Mouse (Mus musculus) layer of hippocampus, adult 9-10 months (tissue): Measurements from ENCODE around the gene Hk1.

Experiments
- DNase-seq: peaks from one replicate; pipeline ENCODE4 v3.0.0; 2022; ENCODE audit warnings: low spot score

Gene Hk1

DNA sequence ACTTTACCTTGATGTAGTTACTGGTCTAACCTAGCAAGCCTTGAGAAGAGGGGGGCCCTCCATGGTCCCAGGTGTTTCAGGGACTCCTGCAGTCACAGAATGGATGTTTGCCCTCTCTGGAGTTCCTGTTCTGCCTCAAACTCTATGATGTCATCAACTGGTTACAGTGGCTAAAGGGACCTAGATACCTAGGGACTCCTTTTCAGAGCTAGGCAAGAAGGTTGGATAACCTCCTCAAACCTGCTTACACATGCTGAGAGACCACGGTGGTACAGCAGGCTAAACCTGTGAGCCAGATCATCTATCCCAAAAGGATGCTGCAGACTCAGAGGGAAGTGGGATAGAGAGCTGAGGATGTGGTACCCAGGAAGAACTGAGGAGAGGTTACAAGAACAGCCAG, at the start of gene Hk1:
TSS of gene Hk1 (minus strand) at position 101 of the 400 bp plus-strand sequence.
- no peak for DNase-seq

DNA sequence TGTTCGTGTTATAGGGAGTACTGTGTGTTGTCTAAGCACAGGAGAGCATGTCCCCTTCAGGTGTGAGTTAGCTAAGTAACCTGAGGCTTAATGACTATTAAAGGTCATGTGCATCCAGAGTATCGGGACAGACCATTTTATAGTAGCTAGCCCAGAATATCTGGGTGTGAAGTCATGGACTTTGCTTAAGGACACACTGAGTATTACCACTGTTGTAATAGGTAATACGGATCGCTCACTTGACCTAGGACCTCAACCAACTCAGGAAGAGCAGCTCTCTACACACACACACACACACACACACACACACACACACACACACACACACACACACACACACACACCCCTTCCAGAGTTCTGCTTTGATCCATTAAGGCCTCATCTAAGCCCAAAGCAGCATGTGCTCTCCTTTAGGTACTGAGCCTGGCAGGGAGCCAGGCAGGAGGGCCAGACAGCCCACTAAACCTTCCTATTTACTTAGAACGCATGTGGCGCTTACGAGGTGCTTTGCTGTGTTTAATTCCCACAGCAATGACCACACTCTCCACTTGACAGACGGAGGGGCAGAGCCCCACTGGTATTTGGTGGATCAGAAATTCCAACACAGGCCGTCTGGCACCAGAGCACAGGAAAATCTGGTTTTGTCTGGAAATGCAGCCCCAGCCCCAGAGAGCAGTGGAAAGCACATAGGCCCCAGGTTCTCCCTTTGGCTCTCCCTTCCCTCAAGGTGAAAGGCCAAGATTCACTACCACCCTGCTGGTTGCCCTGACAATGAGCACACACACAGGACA, 45.6 kb upstream of the Hk1 start:
- DNase-seq = no peak

DNA sequence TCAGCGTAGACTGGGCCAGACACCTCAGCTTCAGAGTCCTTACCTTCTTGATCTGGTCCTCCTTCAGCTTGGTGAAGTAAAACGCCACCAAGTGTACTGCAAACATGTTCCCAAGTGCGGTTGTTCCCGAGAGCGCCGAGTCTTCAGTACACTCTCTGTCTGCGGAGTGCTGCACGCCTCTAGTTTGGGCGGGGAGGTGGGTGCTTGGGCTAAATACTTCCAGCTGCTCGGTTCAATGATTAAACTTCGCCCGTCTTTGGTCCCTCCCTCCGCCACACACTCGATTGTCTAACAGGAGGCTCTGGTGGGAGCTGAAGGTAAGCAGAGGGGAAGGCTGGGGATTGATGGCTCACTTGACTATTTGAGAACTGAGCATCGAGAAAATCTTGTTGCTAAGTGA, 42.5 kb upstream of the Hk1 start, which contains the start of gene Hkdc1:
TSS of gene Hkdc1 (minus strand) at position 237 of the 400 bp plus-strand sequence.
- DNase-seq = no peak

DNA sequence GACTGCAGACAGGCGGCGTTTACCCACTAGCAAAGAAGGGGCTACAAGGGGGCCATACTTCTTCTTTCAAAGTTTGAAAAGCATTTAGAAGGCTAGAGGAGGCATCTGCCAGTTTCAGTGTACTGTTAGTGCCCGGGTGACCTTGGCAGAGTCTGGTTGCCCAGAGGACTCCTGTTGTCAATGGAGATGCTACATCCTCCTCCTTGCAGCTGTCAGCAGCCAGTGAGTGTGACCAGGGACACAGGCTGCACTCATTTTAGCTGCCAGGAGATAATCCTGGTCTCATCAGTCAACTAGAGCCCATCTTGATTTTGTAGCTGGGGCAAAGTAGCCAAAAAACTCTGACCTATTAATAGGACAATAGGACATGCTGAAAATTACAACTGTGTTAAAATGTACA, 41.4 kb upstream of the Hk1 start:
- DNase-seq = no peak

DNA sequence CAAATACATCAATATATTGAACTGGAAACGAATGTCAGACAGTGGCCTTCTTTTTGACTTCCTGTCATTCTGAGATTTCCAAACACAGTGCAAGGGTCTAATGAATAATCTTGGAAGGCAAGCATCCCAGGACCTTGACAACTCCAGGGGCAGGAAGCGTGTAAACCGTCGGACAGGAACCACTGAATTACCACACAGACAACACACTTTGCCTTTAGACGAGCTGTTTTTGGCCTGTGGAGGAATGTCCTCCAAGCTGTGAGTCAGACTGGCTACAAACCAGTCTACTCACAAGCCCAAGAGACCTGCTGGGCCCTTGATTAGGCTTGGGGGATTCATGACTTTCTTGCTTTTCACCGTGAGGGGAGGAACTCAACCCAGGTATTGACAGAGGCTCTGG, 40.7 kb upstream of the Hk1 start:
- no peak for DNase-seq

GRCm38 (mm10) chr10:62419422-62419821, 39.7 kb upstream of the Hk1 start:
- DNase-seq = no peak

DNA sequence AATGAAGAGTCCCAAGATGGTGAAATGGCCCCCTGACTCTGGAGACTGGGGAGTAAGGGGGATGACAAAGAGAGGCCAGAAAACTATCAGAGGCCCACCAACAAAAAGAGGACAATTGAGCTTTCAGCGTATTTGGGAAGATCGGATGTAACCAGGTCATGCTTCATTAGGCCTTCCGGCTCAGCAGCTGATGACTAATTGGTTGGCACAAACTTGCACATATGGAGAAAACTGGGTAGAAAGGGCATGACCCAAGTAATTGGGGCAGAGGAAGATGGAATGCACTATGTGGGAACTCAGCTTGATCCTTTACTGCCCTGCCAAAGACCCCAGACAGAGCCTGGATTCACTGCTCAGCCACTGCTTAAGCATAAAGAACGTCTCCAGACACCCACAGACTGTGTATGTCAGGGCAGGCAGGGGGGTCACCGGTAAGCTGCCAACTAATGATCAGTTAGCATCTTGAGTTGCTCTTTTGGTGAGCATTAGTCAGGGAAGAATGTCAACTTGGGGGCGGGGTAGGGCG, 39.2 kb upstream of the Hk1 start:
- no peak for DNase-seq

- DNase-seq = no peak
These were observed 33.9 kb upstream of the Hk1 start for GRCm38 (mm10) chr10:62413606-62413982.

- no peak for DNase-seq
These were observed 33.3 kb upstream of the Hk1 start for GRCm38 (mm10) chr10:62412906-62413605.

- DNase-seq = no peak
These were observed 32.0 kb upstream of the Hk1 start for GRCm38 (mm10) chr10:62411431-62412410.

- DNase-seq = peak; percentile 39
These were observed 31.2 kb upstream of the Hk1 start for GRCm38 (mm10) chr10:62410943-62411342.

GRCm38 (mm10) chr10:62404901-62405300, 25.2 kb upstream of the Hk1 start:
- DNase-seq = no peak

DNA sequence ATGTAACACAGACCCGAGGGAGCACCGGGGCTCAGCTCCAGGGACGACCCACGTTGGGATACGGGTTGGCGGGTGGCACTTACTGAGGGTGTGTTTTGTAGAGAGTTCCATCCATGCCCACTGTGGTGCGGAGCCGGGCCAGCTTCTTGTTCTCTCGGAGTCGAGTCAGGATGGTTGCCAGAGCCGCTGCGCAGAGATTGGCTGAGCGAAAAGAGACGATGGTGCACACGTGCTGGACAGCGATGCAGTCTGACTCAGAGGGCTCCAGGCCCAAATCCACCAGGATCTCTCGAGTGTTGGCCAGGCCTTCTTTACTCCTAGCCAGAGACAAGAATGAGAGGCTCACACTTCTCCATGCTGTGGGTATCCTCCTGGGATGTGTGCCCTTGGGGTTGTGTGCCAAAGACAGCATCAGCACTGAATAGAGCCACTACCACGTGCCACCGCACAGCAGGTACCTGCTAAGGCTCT, 22.0 kb upstream of the Hk1 start:
- DNase-seq = no peak

- no peak for DNase-seq
These were observed 3.3 kb upstream of the Hk1 start for GRCm38 (mm10) chr10:62383011-62383410.

GRCm38 (mm10) chr10:62380936-62381335, 1.2 kb upstream of the Hk1 start:
- DNase-seq = no peak

DNA sequence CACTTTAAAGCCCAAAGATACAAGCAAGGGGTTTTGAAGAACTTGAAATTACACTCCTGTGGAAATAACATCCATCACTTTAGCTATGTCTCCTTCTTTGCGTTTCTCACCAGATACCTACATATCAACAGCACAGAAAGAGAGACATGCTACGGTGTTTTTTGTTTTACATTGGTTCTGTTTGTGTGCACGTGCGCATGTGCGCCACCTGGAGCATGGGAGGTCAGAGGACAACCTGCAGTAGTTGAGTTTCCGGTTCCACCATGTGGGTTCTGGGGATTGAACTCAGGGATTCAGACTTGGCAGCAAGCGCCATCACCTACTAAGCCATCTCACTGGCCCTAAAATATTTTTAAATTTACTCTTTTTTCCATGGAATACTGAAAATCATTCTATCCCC, 20.9 kb downstream of the Hk1 start:
- DNase-seq = no peak

- no peak for DNase-seq
These were observed 23.5 kb downstream of the Hk1 start for GRCm38 (mm10) chr10:62356105-62356730.

DNA sequence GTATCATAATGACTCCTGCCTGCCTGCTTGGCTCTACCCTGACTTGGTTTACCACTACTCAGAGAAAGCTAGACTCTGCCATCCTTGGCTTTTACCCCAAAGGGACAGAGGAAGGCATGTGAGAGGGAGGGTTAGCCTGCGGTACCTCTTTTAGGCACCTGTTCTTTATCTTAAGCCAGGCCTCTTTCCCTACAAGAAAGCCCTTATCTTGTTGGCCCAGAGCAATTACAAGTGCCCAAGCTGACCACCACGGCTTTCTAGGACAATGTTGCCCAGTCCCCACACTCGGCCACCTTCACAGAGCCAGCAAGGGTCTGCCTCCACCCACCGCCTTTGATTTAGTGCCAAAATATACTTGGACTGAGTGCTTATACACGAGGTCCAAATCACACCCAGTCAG, 34.6 kb downstream of the Hk1 start:
- DNase-seq = no peak

DNA sequence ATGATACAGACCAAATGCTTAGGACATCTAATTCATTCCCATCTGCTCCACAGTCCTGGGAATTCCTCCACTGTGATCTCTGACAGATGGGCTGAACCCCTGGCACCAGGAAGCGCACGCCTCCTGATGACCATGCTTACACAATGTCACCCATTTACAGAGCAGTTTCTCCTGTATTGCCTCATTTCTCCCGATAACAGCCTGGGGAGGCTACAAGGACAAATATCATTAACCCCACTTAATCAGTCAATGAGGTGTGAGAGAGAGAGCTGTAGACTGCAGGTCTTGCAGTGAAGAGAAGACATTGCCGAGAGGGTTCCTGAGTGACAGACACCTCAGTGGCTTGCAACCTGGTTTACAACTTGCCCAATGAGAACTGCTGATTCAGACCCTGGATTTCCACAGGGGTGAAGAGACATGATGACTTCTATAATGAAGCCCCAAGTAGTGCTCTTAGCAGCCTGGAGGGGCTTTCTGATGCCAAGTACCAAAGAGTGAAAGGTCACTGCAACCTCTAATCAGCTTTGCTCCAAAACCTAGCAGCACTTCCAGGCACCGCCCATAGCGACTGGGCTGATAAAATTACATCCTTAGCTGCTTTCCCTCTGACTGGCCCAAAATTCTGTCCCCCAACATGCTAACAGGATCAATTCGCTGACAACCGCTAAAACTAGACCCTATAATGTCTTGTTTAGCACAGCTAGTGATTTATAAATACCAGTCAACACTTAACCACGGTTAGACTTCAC, 35.5 kb downstream of the Hk1 start:
- no peak for DNase-seq

GRCm38 (mm10) chr10:62342512-62342911, 37.2 kb downstream of the Hk1 start:
- DNase-seq = no peak

GRCm38 (mm10) chr10:62341956-62342355, 37.8 kb downstream of the Hk1 start:
- DNase-seq = no peak
